Mouse (Mus musculus): ENCODE results near the gene Nhlrc3.

DNA sequence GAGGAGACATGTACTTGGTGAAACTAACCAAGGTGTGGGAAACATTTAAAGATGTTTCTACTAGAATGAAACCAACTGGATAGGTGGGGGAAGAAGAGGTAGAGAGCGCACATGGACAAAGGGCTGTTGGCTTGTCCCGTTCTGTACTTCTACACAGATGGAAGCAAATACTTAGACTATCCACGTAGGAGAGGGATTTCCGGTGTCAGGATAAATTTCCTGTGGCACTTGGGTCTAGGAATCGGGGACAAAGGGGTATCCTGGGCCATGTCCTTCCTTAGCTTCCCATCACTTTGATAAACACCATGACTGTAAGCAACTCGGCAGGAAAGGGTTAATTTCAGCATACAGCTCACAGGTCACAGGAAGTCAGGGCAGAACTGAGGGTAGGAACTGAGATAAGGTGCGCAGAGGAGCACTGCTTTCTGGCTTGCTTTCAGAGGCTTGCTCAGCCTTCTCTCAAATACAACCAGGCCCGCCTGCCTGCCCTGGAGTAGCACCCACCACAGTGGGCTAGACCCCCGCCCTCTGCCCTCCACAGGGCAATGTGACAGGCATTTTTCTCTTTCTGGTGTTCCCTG is 24.0 kb upstream of the Nhlrc3 start:
- TF ChIP-seq CTCF (IDR thresholded peaks at IDR 0.05; ENCODE audit: low read depth), result no peak
- TF ChIP-seq EP300 (IDR thresholded peaks at IDR 0.05; ENCODE audit: low read depth), result no peak

All from heart, postnatal 0 days (tissue).